Mouse (Mus musculus): Measurements from ENCODE around the gene E2f2. TPM values are rescaled to one million over a fixed set of nuclear protein-coding genes. Genes with fewer than 3 reads are reported as not detected.

Gene E2f2
- total and polyA plus RNA-seq, 2 experiments from 2014 or later, result 0.46 to 2.0 TPM

DNA sequence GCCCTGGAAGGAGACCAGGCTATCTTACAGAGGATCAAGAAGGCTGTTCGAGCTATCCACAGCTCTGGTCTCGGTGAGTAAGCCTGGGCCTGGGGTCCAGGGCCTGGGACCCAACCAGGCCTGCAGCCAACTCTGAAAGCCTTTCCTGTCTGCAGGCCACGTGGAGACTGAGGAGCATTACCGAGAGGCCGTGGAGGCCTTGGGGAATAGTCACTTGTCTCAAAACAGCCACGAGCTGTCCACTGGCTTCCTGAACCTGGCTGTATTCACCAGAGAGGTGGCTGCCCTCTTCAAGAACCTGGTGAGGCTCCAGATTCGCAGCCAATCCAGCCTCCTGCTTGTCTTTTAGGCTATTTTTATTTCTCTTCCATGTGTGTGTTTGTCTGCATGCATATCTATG, 55.2 kb downstream of the E2f2 start:
- 75% methylated on average over 7 of the region's 7 CpGs for WGBS

DNA sequence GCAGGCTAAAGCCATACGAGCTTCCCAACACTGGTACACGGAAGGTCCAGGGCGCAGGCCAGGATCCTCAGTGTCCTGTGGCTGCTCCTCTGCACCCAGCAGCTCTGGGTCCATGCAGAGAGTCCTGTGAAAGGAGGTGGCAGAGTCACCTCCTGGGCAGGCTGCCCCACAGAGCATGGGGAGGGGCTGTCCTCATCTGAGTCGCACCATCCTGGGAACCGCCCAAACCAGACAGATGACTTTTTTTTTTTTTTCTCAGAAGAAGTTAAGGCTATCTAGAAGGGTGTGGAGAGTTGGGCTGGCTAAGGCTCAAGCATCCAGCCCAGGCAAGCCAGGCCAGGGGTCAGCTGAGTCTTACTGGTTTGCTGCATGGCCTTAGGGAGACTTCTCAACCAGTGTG, 56.4 kb downstream of the E2f2 start:
- no peaks in the 10 kb centered on the region for H3K27me3 ChIP-seq (ENCODE audit: insufficient read depth, low read length)
- H3K4me2 ChIP-seq (ENCODE audit: low read depth, low read length, poor library complexity, severe bottlenecking), result no peak overlapping the region
- H3K9ac ChIP-seq (replicated peaks; ENCODE audit: low read length, poor library complexity, severe bottlenecking), result no peak overlapping the region
- H3K36me3 ChIP-seq (ENCODE audit: insufficient read depth, low read length), result no peaks in the 10 kb centered on the region
- peaks cover 4% of the 10 kb centered on the region for H3K4me1 ChIP-seq (ENCODE audit: insufficient read depth, low read length)
- ATAC-seq (ENCODE audit: low FRiP score) (no peak), DNase-seq (ENCODE audit: low spot score) (no peak)
- TF ChIP-seq CTCF (IDR thresholded peaks at IDR 0.05), result no peak
- no peak overlapping the region for H3K27ac ChIP-seq (ENCODE audit: low read depth, low read length)
- no peak overlapping the region for H3K4me3 ChIP-seq (ENCODE audit: low read depth, low read length)
- 88% methylated on average over 5 of the region's 5 CpGs for WGBS
- no peaks in the 10 kb centered on the region for H3K9me3 ChIP-seq (ENCODE audit: low read length)

More for the DNA sequence above, 55.2 kb downstream of the E2f2 start:
- Histone ChIP-seq H3K27me3 (ENCODE audit: insufficient read depth, low read length) (no peaks in the 10 kb centered on the region), H3K9me3 (ENCODE audit: low read length) (no peaks in the 10 kb centered on the region), H3K36me3 (ENCODE audit: insufficient read depth, low read length) (no peaks in the 10 kb centered on the region), H3K9ac (replicated peaks; ENCODE audit: low read length, poor library complexity, severe bottlenecking) (no peak overlapping the region), H3K27ac (ENCODE audit: low read depth, low read length) (no peak overlapping the region), H3K4me2 (ENCODE audit: low read depth, low read length, poor library complexity, severe bottlenecking) (no peak overlapping the region), H3K4me3 (ENCODE audit: low read depth, low read length) (no peak overlapping the region), H3K4me1 (ENCODE audit: insufficient read depth, low read length) (peaks cover 9% of the 10 kb centered on the region)
- no peak for ATAC-seq (ENCODE audit: low FRiP score)
- no peak for TF ChIP-seq CTCF (IDR thresholded peaks at IDR 0.05)
- no peak for DNase-seq (ENCODE audit: low spot score)

DNA sequence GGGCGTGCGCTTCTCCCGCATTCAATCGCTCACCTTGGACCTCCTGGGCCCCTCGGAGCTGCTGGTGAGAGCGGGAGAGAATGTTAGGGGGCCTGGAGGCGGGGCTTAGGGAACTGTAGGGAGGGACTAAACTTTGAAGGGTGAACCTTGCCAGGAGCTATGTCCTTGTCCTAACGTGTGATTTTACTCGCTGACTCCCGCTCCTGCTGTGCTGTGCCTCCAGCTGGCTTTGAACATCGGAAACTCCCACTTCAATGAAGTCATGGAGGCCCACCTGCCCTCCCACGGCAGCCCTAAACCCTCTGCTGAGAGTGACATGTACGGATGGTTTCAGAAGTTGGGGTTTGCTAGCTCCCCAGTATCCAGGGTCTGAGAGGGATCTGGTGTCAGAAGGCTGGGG, 66.5 kb downstream of the E2f2 start:
- Histone ChIP-seq H3K9ac (replicated peaks; ENCODE audit: low read length, poor library complexity, severe bottlenecking) (no peak overlapping the region), H3K36me3 (ENCODE audit: insufficient read depth, low read length) (no peaks in the 10 kb centered on the region; the same call in 1 of the 2 replicates), H3K4me2 (ENCODE audit: low read depth, low read length, poor library complexity, severe bottlenecking) (no peak overlapping the region), H3K27ac (ENCODE audit: low read depth, low read length) (no peak overlapping the region), H3K27me3 (ENCODE audit: insufficient read depth, low read length) (peaks cover 10% of the 10 kb centered on the region; the same call in 1 of the 2 replicates), H3K4me1 (ENCODE audit: insufficient read depth, low read length) (no peaks in the 10 kb centered on the region), H3K9me3 (ENCODE audit: low read length) (no peaks in the 10 kb centered on the region), H3K4me3 (ENCODE audit: low read depth, low read length) (no peak overlapping the region)
- WGBS, result 35% methylated on average over 13 of the region's 13 CpGs
- ATAC-seq (ENCODE audit: low FRiP score) (no peak), DNase-seq (ENCODE audit: low spot score) (no peak)
- no peak for TF ChIP-seq CTCF (IDR thresholded peaks at IDR 0.05)

DNA sequence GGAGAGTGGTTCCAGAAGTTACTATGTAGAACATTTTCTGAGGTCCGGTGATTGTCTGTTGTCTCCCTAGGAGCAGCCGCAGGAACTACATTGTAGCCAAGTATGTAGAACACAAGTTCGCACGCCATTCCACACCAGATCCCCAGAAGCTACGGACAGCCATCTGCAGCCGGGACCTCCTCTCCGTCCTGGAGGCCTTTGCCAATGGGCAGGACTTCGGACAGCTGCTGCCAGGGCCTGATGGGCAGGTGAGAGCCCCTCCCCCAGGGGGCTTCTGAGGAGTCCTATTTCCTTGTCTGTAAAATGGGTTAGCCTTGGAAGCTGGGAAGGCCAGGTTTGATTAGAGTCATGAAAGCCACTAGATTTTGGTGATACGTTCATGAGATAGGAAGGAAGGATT, 66.9 kb downstream of the E2f2 start:
- 83% methylated on average over 9 of the region's 9 CpGs for WGBS
- Histone ChIP-seq H3K27ac (ENCODE audit: low read depth, low read length) (no peak overlapping the region), H3K9ac (replicated peaks; ENCODE audit: low read length, poor library complexity, severe bottlenecking) (no peak overlapping the region), H3K4me3 (ENCODE audit: low read depth, low read length) (no peak overlapping the region), H3K27me3 (ENCODE audit: insufficient read depth, low read length) (peaks cover 10% of the 10 kb centered on the region; the same call in 1 of the 2 replicates), H3K36me3 (ENCODE audit: insufficient read depth, low read length) (no peaks in the 10 kb centered on the region; the same call in 1 of the 2 replicates), H3K4me1 (ENCODE audit: insufficient read depth, low read length) (no peaks in the 10 kb centered on the region), H3K9me3 (ENCODE audit: low read length) (no peaks in the 10 kb centered on the region), H3K4me2 (ENCODE audit: low read depth, low read length, poor library complexity, severe bottlenecking) (no peak overlapping the region)
- DNase-seq (ENCODE audit: low spot score) (no peak), ATAC-seq (ENCODE audit: low FRiP score) (no peak)
- no peak for TF ChIP-seq CTCF (IDR thresholded peaks at IDR 0.05)

DNA sequence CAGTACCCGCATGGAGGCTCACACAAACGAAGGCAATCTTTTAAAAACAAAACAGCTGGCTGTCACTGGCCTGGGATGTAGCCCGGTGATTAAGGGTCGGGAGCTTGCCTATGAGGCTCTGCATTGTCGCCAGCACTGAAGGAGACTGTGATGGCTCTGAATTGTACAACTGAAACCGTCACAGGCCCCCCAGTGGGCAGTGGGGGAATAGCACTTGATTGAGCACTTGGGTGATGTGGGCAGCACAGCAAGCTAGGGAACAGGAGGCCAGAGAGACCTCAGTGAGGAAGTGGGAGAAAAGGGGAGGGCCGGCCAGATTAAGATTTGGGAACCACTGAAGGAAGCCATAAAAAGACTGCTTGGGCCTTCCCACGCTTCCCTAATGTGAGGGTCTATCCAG, 67.4 kb downstream of the E2f2 start:
- DNase-seq (ENCODE audit: low spot score) (peak; percentile 83), ATAC-seq (ENCODE audit: low FRiP score) (0 out of 2 replicates have a peak, but pooled peaks have one; percentile 27)
- WGBS, result 27% methylated on average over 8 of the region's 8 CpGs
- H3K9ac ChIP-seq (replicated peaks; ENCODE audit: low read length, poor library complexity, severe bottlenecking), result no peak overlapping the region
- no peak overlapping the region for H3K4me2 ChIP-seq (ENCODE audit: low read depth, low read length, poor library complexity, severe bottlenecking)
- peak; percentile 77 for TF ChIP-seq CTCF (IDR thresholded peaks at IDR 0.05)
- H3K27me3 ChIP-seq (ENCODE audit: insufficient read depth, low read length), result peaks cover 10% of the 10 kb centered on the region; the same call in 1 of the 2 replicates
- H3K9me3 ChIP-seq (ENCODE audit: low read length), result no peaks in the 10 kb centered on the region
- no peak overlapping the region for H3K27ac ChIP-seq (ENCODE audit: low read depth, low read length)
- H3K4me1 ChIP-seq (ENCODE audit: insufficient read depth, low read length), result no peaks in the 10 kb centered on the region
- H3K36me3 ChIP-seq (ENCODE audit: insufficient read depth, low read length), result no peaks in the 10 kb centered on the region; the same call in 1 of the 2 replicates
- no peak overlapping the region for H3K4me3 ChIP-seq (ENCODE audit: low read depth, low read length)

DNA sequence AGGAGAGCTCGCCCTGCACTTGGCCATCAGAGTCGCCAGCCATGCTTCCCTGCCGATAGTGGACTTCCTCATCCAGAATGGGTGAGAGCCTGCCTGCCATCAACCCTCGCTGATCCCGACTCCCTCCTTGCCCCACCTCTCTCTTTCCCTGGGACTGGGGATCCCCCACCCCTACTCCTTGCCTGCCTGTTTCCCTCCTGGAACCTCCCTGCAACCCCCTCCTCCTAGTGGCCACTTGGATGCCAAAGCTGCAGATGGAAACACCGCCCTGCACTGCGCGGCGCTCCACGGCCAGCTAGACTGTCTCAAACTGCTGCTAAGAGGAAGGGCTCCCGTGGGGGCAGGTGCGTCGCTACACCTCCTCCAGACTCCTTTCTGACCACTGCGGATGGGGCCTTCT, 67.9 kb downstream of the E2f2 start:
- no peak overlapping the region for H3K4me3 ChIP-seq (ENCODE audit: low read depth, low read length)
- H3K9ac ChIP-seq (replicated peaks; ENCODE audit: low read length, poor library complexity, severe bottlenecking), result no peak overlapping the region
- WGBS, result 69% methylated on average over 14 of the region's 14 CpGs
- TF ChIP-seq CTCF (IDR thresholded peaks at IDR 0.05), result no peak
- H3K36me3 ChIP-seq (ENCODE audit: insufficient read depth, low read length), result no peaks in the 10 kb centered on the region; the same call in 1 of the 2 replicates
- peaks cover 10% of the 10 kb centered on the region; the same call in 1 of the 2 replicates for H3K27me3 ChIP-seq (ENCODE audit: insufficient read depth, low read length)
- no peak overlapping the region for H3K27ac ChIP-seq (ENCODE audit: low read depth, low read length)
- DNase-seq (ENCODE audit: low spot score) (no peak), ATAC-seq (ENCODE audit: low FRiP score) (no peak)
- H3K9me3 ChIP-seq (ENCODE audit: low read length), result no peaks in the 10 kb centered on the region
- no peak overlapping the region for H3K4me2 ChIP-seq (ENCODE audit: low read depth, low read length, poor library complexity, severe bottlenecking)
- no peaks in the 10 kb centered on the region for H3K4me1 ChIP-seq (ENCODE audit: insufficient read depth, low read length)
